In the genomic region with DNA sequence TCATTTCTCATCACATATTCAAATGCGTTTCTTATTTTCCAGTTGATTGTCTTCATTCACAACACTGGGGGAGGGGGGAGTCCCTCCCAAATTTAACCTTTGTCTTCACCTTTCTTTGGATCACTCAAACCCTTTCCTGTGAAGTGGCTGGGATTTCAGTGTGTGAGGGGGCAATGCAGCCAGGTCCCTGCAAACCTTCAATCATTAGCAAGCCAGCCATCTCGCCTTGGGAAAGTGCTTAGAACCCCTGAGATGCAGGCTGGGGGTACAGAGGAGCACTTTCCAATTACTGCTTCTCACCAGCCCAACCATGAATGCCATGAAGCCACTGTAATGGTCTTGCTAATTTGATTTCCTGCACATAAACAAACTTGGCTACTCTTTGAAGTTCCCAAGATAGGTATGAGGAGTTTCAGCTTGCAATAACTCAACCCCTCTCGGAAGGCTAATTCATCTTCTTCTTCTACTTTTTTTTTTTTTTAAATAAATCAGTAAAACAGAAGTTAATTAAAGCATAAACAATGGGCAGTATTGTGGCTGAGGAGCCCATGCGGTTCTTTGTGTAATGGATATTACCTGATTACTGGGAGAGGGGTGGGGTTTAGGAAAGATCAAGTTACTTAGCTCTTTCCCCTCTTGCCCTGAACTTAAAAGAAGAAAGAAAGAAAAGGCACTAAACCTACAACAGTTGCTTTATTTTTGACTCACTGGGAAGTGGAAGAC, we compare ENCODE assay signal across 18 mouse cellular contexts.
DNase-seq lines count a peak whose midpoint lies in the region; ATAC-seq and TF ChIP-seq lines count a peak whose summit lies in the region.
"Had no signal": no experiment of that assay in that cellular context is flagged by ENCODE, and none has a peak within 500 bp of the region (broad histone marks: within the 10 kb centered on the region; RNA-seq: fewer than 3 reads in every experiment).

No protein-coding gene starts in this region.

- 17% methylated on average over 4 of the region's 4 CpGs for WGBS in kidney, postnatal 0 days
- 10% methylated on average over 4 of the region's 4 CpGs for whole genome bisulfite sequencing in embryonic facial prominence, embryonic 11.5 days
- WGBS in limb, embryonic 12.5 days: 9% methylated on average over 4 of the region's 4 CpGs
- WGBS in midbrain, embryonic 16.5 days: 26% methylated on average over 4 of the region's 4 CpGs

- H3K4me2 ChIP-seq in kidney, postnatal 0 days (ENCODE audit: low read length): no peak overlapping the region
- H3K4me2 ChIP-seq in embryonic facial prominence, embryonic 11.5 days (ENCODE audit: low read depth, low read length): no peak overlapping the region
- H3K4me2 ChIP-seq in limb, embryonic 12.5 days: peak overlapping the region; percentile 15; the same call in 1 of the 2 replicates
- H3K4me2 ChIP-seq in midbrain, embryonic 16.5 days (ENCODE audit: low read length): no peak overlapping the region
- H3K4me2 ChIP-seq: hindbrain, embryonic 13.5 days; intestine, embryonic 15.5 days; liver, embryonic 11.5 days had no signal

- H3K27ac ChIP-seq in kidney, postnatal 0 days: peak overlapping the region; percentile 54; the same call in 1 of the 2 replicates
- H3K27ac ChIP-seq in embryonic facial prominence, embryonic 11.5 days (replicated peaks; ENCODE audit: low read depth, low read length): peak overlapping the region; percentile 17; the same call in 1 of the 2 replicates
- peak overlapping the region; percentile 79 for H3K27ac ChIP-seq in limb, embryonic 12.5 days
- no peak overlapping the region for H3K27ac ChIP-seq in midbrain, embryonic 16.5 days (ENCODE audit: low read length)
- H3K27ac ChIP-seq: hindbrain, embryonic 13.5 days; intestine, embryonic 15.5 days had no signal

- H3K36me3 ChIP-seq in kidney, postnatal 0 days (ENCODE audit: insufficient read depth, low read length): no peaks in the 10 kb centered on the region
- H3K36me3 ChIP-seq in embryonic facial prominence, embryonic 11.5 days (replicated peaks; ENCODE audit: control insufficient read depth, insufficient read depth, low read depth, low read length): no peaks in the 10 kb centered on the region
- H3K36me3 ChIP-seq in limb, embryonic 12.5 days: no peaks in the 10 kb centered on the region
- H3K36me3 ChIP-seq in midbrain, embryonic 16.5 days (ENCODE audit: control insufficient read depth, insufficient read depth, low read length): no peaks in the 10 kb centered on the region
- H3K36me3 ChIP-seq: hindbrain, embryonic 13.5 days; intestine, embryonic 15.5 days had no signal

- H3K4me3 ChIP-seq in kidney, postnatal 0 days (replicated peaks; ENCODE audit: low read depth, low read length): no peak overlapping the region
- H3K4me3 ChIP-seq in embryonic facial prominence, embryonic 11.5 days (ENCODE audit: low read depth, low read length): no peak overlapping the region
- H3K4me3 ChIP-seq in limb, embryonic 12.5 days (replicated peaks): no peak overlapping the region
- no peak overlapping the region for H3K4me3 ChIP-seq in midbrain, embryonic 16.5 days (ENCODE audit: low read depth, low read length)
- H3K4me3 ChIP-seq: hindbrain, embryonic 13.5 days; intestine, embryonic 15.5 days had no signal

- TF ChIP-seq CTCF in kidney, postnatal 0 days (IDR thresholded peaks at IDR 0.05; ENCODE audit: low read depth): no peak

- no peak overlapping the region for H3K9ac ChIP-seq in kidney, postnatal 0 days (ENCODE audit: low read depth, low read length)
- no peak overlapping the region for H3K9ac ChIP-seq in embryonic facial prominence, embryonic 11.5 days (replicated peaks; ENCODE audit: low read length)
- H3K9ac ChIP-seq in limb, embryonic 12.5 days (replicated peaks): no peak overlapping the region
- H3K9ac ChIP-seq in midbrain, embryonic 16.5 days (ENCODE audit: low read depth, low read length): no peak overlapping the region
- H3K9ac ChIP-seq: hindbrain, embryonic 13.5 days; intestine, embryonic 15.5 days had no signal

- H3K9me3 ChIP-seq in kidney, postnatal 0 days (replicated peaks; ENCODE audit: low read length): no peaks in the 10 kb centered on the region
- no peaks in the 10 kb centered on the region for H3K9me3 ChIP-seq in embryonic facial prominence, embryonic 11.5 days (replicated peaks; ENCODE audit: control insufficient read depth, low read length)
- no peaks in the 10 kb centered on the region for H3K9me3 ChIP-seq in limb, embryonic 12.5 days
- no peaks in the 10 kb centered on the region for H3K9me3 ChIP-seq in midbrain, embryonic 16.5 days (replicated peaks; ENCODE audit: control insufficient read depth, low read length, poor library complexity, severe bottlenecking)
- H3K9me3 ChIP-seq: hindbrain, embryonic 13.5 days; intestine, embryonic 15.5 days had no signal

- no peaks in the 10 kb centered on the region; the same call in 1 of the 2 replicates for H3K4me1 ChIP-seq in kidney, postnatal 0 days (replicated peaks; ENCODE audit: insufficient read depth, low read length)
- H3K4me1 ChIP-seq in embryonic facial prominence, embryonic 11.5 days (ENCODE audit: control insufficient read depth, insufficient read depth, low read length): 0 out of 2 replicates have a peak, but pooled peaks cover 4% of the 10 kb centered on the region
- peaks cover 31% of the 10 kb centered on the region for H3K4me1 ChIP-seq in limb, embryonic 12.5 days (replicated peaks)
- H3K4me1 ChIP-seq in midbrain, embryonic 16.5 days (ENCODE audit: control insufficient read depth, insufficient read depth, low read length): no peaks in the 10 kb centered on the region; the same call in 1 of the 2 replicates

- peak; percentile 61 for DNase-seq in kidney, postnatal 0 days (ENCODE audit: low spot score)
- no peak for DNase-seq in kidney, adult 9 months
- peak; percentile 1 for DNase-seq in ZHBTc4 (ENCODE audit: low read depth, low spot score)
- peak; percentile 61 for DNase-seq in embryonic facial prominence, embryonic 11.5 days (ENCODE audit: low spot score)
- DNase-seq in cerebellum, adult 11 months: no peak
- DNase-seq in adrenal gland, adult 18-20 months (ENCODE audit: low spot score in 2 of 2): no peak
- DNase-seq: adrenal gland, adult 2 months; cerebellum, adult 9-11 months; gastrocnemius, postnatal 36 days; lung, adult 2 months; lung, postnatal 36 days; right cerebral cortex, postnatal 4 days had no signal

- H3K27me3 ChIP-seq in kidney, postnatal 0 days (ENCODE audit: insufficient read depth, low read length): no peaks in the 10 kb centered on the region
- H3K27me3 ChIP-seq in embryonic facial prominence, embryonic 11.5 days (ENCODE audit: control insufficient read depth, insufficient read depth, low read length): no peaks in the 10 kb centered on the region
- no peaks in the 10 kb centered on the region for H3K27me3 ChIP-seq in limb, embryonic 12.5 days
- H3K27me3 ChIP-seq in midbrain, embryonic 16.5 days (ENCODE audit: control insufficient read depth, insufficient read depth, low read depth, low read length): no peaks in the 10 kb centered on the region
- H3K27me3 ChIP-seq: hindbrain, embryonic 13.5 days; intestine, embryonic 15.5 days had no signal

- ATAC-seq in kidney, postnatal 0 days (replicated peaks; ENCODE audit: low FRiP score, low read depth): no peak; the same call in 1 of the 2 replicates
- peak; percentile 67; the same call in 1 of the 2 replicates for ATAC-seq in embryonic facial prominence, embryonic 11.5 days (replicated peaks; ENCODE audit: insufficient number of reproducible peaks, low FRiP score, low TSS enrichment, low read depth)
- peak; percentile 63; the same call in 1 of the 2 replicates for ATAC-seq in limb, embryonic 12.5 days (ENCODE audit: insufficient number of reproducible peaks, insufficient read depth, low FRiP score, low TSS enrichment, low read depth)
- ATAC-seq in midbrain, embryonic 16.5 days: no peak
- ATAC-seq: forebrain, embryonic 16.5 days had no signal

Comparison
In these comparisons a context has a peak if more than half of its experiments do, and no peak if none do; other contexts are left out.
1. DNase-seq: peak in kidney, postnatal 0 days (single experiment), ZHBTc4 (single experiment) and embryonic facial prominence, embryonic 11.5 days (single experiment); none in kidney, adult 9 months (single experiment), cerebellum, adult 11 months (single experiment) and adrenal gland, adult 18-20 months (0 of 2).
2. ATAC-seq: peak in embryonic facial prominence, embryonic 11.5 days (single experiment) and limb, embryonic 12.5 days (single experiment); none in kidney, postnatal 0 days (single experiment) and midbrain, embryonic 16.5 days (single experiment).